Comparison of ENCODE assay signal across 25 mouse cellular contexts in genomic region chr3:152733011-152733410, GRCm38 (mm10). TPM values are rescaled to one million over a fixed set of nuclear protein-coding genes. Genes with fewer than 3 reads are reported as not detected.
A peak's percentile ranks its signal among the peaks of the same experiment; 100 is the strongest.
DNase-seq lines count a peak whose midpoint lies in the region; ATAC-seq lines count a peak whose summit lies in the region.
"Had no signal": no experiment of that assay in that cellular context is flagged by ENCODE, and none has a peak within 500 bp of the region (broad histone marks: within the 10 kb centered on the region; RNA-seq: fewer than 3 reads in every experiment).

No protein-coding gene starts in this region.

- H3K36me3 ChIP-seq in hindbrain, embryonic 14.5 days (replicated peaks; ENCODE audit: control insufficient read depth, insufficient read depth) = no peaks in the 10 kb centered on the region
- H3K36me3 ChIP-seq in hindbrain, embryonic 12.5 days = no peaks in the 10 kb centered on the region
- H3K36me3 ChIP-seq in midbrain, embryonic 11.5 days (ENCODE audit: control insufficient read depth, insufficient read depth, low read length) = no peaks in the 10 kb centered on the region
- H3K36me3 ChIP-seq in midbrain, embryonic 10.5 days = no peaks in the 10 kb centered on the region
- H3K36me3 ChIP-seq: forebrain, embryonic 10.5 days; heart, embryonic 15.5 days had no signal

- 0 out of 2 replicates have a peak, but pooled peaks cover 4% of the 10 kb centered on the region for H3K4me1 ChIP-seq in hindbrain, embryonic 14.5 days (replicated peaks; ENCODE audit: control insufficient read depth, insufficient read depth, low read length)
- H3K4me1 ChIP-seq in hindbrain, embryonic 12.5 days = peaks cover 7% of the 10 kb centered on the region; the same call in 1 of the 2 replicates
- H3K4me1 ChIP-seq in midbrain, embryonic 11.5 days (ENCODE audit: control insufficient read depth, insufficient read depth, low read length) = no peaks in the 10 kb centered on the region
- peaks cover 12% of the 10 kb centered on the region for H3K4me1 ChIP-seq in midbrain, embryonic 10.5 days

- H3K27me3 ChIP-seq in hindbrain, embryonic 14.5 days (ENCODE audit: control insufficient read depth, insufficient read depth, low read length) = no peaks in the 10 kb centered on the region
- H3K27me3 ChIP-seq in hindbrain, embryonic 12.5 days = no peaks in the 10 kb centered on the region
- no peaks in the 10 kb centered on the region for H3K27me3 ChIP-seq in midbrain, embryonic 11.5 days (ENCODE audit: control insufficient read depth, insufficient read depth, low read length)
- H3K27me3 ChIP-seq in midbrain, embryonic 10.5 days (ENCODE audit: low read depth, poor library complexity, severe bottlenecking) = no peaks in the 10 kb centered on the region
- H3K27me3 ChIP-seq: heart, embryonic 12.5 days; heart, embryonic 15.5 days; Patski had no signal

- H3K9me3 ChIP-seq in hindbrain, embryonic 14.5 days (ENCODE audit: control insufficient read depth, low read length) = no peaks in the 10 kb centered on the region
- no peaks in the 10 kb centered on the region for H3K9me3 ChIP-seq in hindbrain, embryonic 12.5 days (replicated peaks)
- no peaks in the 10 kb centered on the region for H3K9me3 ChIP-seq in midbrain, embryonic 11.5 days (ENCODE audit: control insufficient read depth, low read length)
- no peaks in the 10 kb centered on the region for H3K9me3 ChIP-seq in midbrain, embryonic 10.5 days (replicated peaks)
- H3K9me3 ChIP-seq: forebrain, embryonic 10.5 days; heart, embryonic 12.5 days; heart, embryonic 15.5 days had no signal

- no peak overlapping the region for H3K9ac ChIP-seq in hindbrain, embryonic 14.5 days
- no peak overlapping the region for H3K9ac ChIP-seq in hindbrain, embryonic 12.5 days
- H3K9ac ChIP-seq in midbrain, embryonic 11.5 days (ENCODE audit: low read length) = no peak overlapping the region
- H3K9ac ChIP-seq: heart, embryonic 12.5 days; heart, embryonic 15.5 days had no signal

- WGBS in hindbrain, embryonic 14.5 days = 96% methylated on average over 4 of the region's 4 CpGs
- WGBS in hindbrain, embryonic 12.5 days = 97% methylated on average over 4 of the region's 4 CpGs
- 95% methylated on average over 4 of the region's 4 CpGs for WGBS in midbrain, embryonic 11.5 days
- 91% methylated on average over 4 of the region's 4 CpGs for WGBS in midbrain, embryonic 10.5 days

- H3K4me2 ChIP-seq in hindbrain, embryonic 14.5 days (replicated peaks) = no peak overlapping the region
- no peak overlapping the region for H3K4me2 ChIP-seq in hindbrain, embryonic 12.5 days (replicated peaks)
- no peak overlapping the region for H3K4me2 ChIP-seq in midbrain, embryonic 11.5 days
- H3K4me2 ChIP-seq: heart, embryonic 12.5 days; heart, embryonic 15.5 days had no signal

- ATAC-seq in hindbrain, embryonic 14.5 days (ENCODE audit: low FRiP score) = no peak
- ATAC-seq in hindbrain, embryonic 12.5 days (ENCODE audit: low FRiP score) = no peak
- 0 out of 2 replicates have a peak, but pooled peaks have one; percentile 24 for ATAC-seq in midbrain, embryonic 11.5 days (ENCODE audit: low FRiP score)
- no peak for ATAC-seq in CD4-positive, CD25-positive, alpha-beta regulatory T cell, adult 4 months
- ATAC-seq: forebrain, embryonic 14.5 days; hindbrain, embryonic 16.5 days; intestine, postnatal 0 days; Patski had no signal

- no peak overlapping the region for H3K4me3 ChIP-seq in hindbrain, embryonic 14.5 days (replicated peaks; ENCODE audit: low read length)
- H3K4me3 ChIP-seq in hindbrain, embryonic 12.5 days = no peak overlapping the region
- no peak overlapping the region for H3K4me3 ChIP-seq in midbrain, embryonic 11.5 days (ENCODE audit: low read depth, low read length)
- no peak overlapping the region for H3K4me3 ChIP-seq in midbrain, embryonic 10.5 days
- H3K4me3 ChIP-seq: forebrain, embryonic 10.5 days; gastrocnemius, adult 2 months; heart, embryonic 12.5 days; heart, embryonic 15.5 days had no signal

- no peak overlapping the region for H3K27ac ChIP-seq in hindbrain, embryonic 14.5 days
- H3K27ac ChIP-seq in hindbrain, embryonic 12.5 days = no peak overlapping the region
- H3K27ac ChIP-seq in midbrain, embryonic 11.5 days (ENCODE audit: low read depth, low read length) = no peak overlapping the region
- no peak overlapping the region for H3K27ac ChIP-seq in midbrain, embryonic 10.5 days (replicated peaks)
- H3K27ac ChIP-seq: forebrain, embryonic 10.5 days; gastrocnemius, adult 2 months; heart, embryonic 15.5 days had no signal

- DNase-seq in hindbrain, embryonic 14.5 days (ENCODE audit: low spot score) = peak; percentile 34
- DNase-seq in midbrain, embryonic 11.5 days (ENCODE audit: low spot score, missing footprints) = no peak
- DNase-seq in midbrain, embryonic 10.5 days (ENCODE audit: low spot score) = no peak
- DNase-seq in R1 (ENCODE audit: low read depth, low spot score) = peak; percentile 49
- peak; percentile 49 for DNase-seq in forelimb bud, embryonic 11.5 days (ENCODE audit: low read depth, low spot score)
- DNase-seq in frontal cortex, postnatal 25 days (ENCODE audit: low spot score in 2 of 2) = no peak
- DNase-seq: adrenal gland, adult 2 months; adrenal gland, postnatal 14 days; cerebellum, adult 11-12 months; cerebellum, adult 8-10 months; cerebellum, postnatal 10 days; gastrocnemius, adult 2 months; gastrocnemius, postnatal 14 days; heart, adult 18-20 months; heart, postnatal 10 days; heart, postnatal 4 days had no signal

RNA-seq across cellular contexts. Expression of gene Pigk, which starts 19.1 kb away (rescaled TPM):
- polyA plus RNA-seq in hindbrain, embryonic 14.5 days (2014; fragmentation: Nextera tagmentation; extraction: Ambion mirVana) = 52.9 and 55.8 TPM in 2 replicates
- 46.1 and 50.6 TPM in 2 replicates for polyA plus RNA-seq in hindbrain, embryonic 12.5 days (2016; fragmentation: Nextera tagmentation; extraction: Ambion mirVana)
- 40.5 and 44.3 TPM in 2 replicates for polyA plus RNA-seq in midbrain, embryonic 11.5 days (2014; fragmentation: Nextera tagmentation; extraction: Ambion mirVana)
- 36.0 and 37.8 TPM in 2 replicates for polyA plus RNA-seq in midbrain, embryonic 10.5 days (2016; fragmentation: Nextera tagmentation; extraction: Ambion mirVana)
- 10 to 100 TPM; 51.1 to 60.6 TPM for polyA plus RNA-seq in CD4-positive, CD25-positive, alpha-beta regulatory T cell, adult 4 months (2017; shearing (Covaris generic))

Comparison
In these comparisons a context has a peak if more than half of its experiments do, and no peak if none do; other contexts are left out.
1. DNase-seq: peak in hindbrain, embryonic 14.5 days (single experiment), R1 (single experiment) and forelimb bud, embryonic 11.5 days (single experiment); none in midbrain, embryonic 11.5 days (single experiment), midbrain, embryonic 10.5 days (single experiment) and frontal cortex, postnatal 25 days (0 of 2).